Mouse (Mus musculus): ENCODE measurements around the gene Vamp9.

GRCm38 (mm10) chr5:99941776-99942502 lies 35.9 kb downstream of the Vamp9 start:
- TF ChIP-seq CTCF (IDR thresholded peaks at IDR 0.05; ENCODE audit: borderline replicate concordance, extremely low read depth, insufficient read depth, insufficient read length) (no peak), POLR2A (IDR thresholded peaks at IDR 0.05; ENCODE audit: borderline replicate concordance, extremely low read depth, insufficient read depth, insufficient read length, poor library complexity, severe bottlenecking) (no peak)

Data from brain, embryonic 14.5 days (tissue).